Mouse (Mus musculus) myocyte (in vitro differentiated cells): ENCODE data around the gene Scn3b. TPM values are rescaled to one million over a fixed set of nuclear protein-coding genes. Genes with fewer than 3 reads are reported as not detected.

Experiments used
- H3K27me3 ChIP-seq: one replicate; pipeline ENCODE4 v1.6.1; 2011; ENCODE audit not compliant: control insufficient read depth, insufficient read depth, insufficient read length
- H3K36me3 ChIP-seq: one replicate; pipeline ENCODE4 v1.6.1; 2011; ENCODE audit not compliant: control insufficient read depth, insufficient read depth
- H3K4me2 ChIP-seq: one replicate; pipeline ENCODE4 v1.6.1; 2011; ENCODE audit warnings: low read depth, control low read depth
- H3K4me3 ChIP-seq: one replicate; pipeline ENCODE4 v1.5.1; 2011; ENCODE audit warnings: mild to moderate bottlenecking, control low read depth, moderate library complexity
- H3K79me2 ChIP-seq: one replicate; pipeline ENCODE4 v1.6.1; 2011; ENCODE audit not compliant: control insufficient read depth, insufficient read depth
- H3ac ChIP-seq: one replicate; pipeline ENCODE4 v1.6.1; 2011; ENCODE audit not compliant: control insufficient read depth, insufficient read length
- CEBPB ChIP-seq: IDR thresholded peaks from 2 replicates; pipeline ENCODE4 v1.6.1; 2011; ENCODE audit warnings: mild to moderate bottlenecking, moderate library complexity; ENCODE audit not compliant: poor library complexity, insufficient read depth, severe bottlenecking
- E2F4 ChIP-seq: IDR thresholded peaks from one replicate; pipeline ENCODE4 v1.6.1; 2011; ENCODE audit warnings: mild to moderate bottlenecking, control low read depth, moderate library complexity; ENCODE audit not compliant: insufficient read depth
- MAX ChIP-seq: IDR thresholded peaks from one replicate; pipeline ENCODE4 v1.6.1; 2011; ENCODE audit warnings: low read depth, mild to moderate bottlenecking, control low read depth
- MYOD1 ChIP-seq, 3 experiments: IDR thresholded peaks; one replicate each; pipeline ENCODE4 v1.6.1; 2011; ENCODE audit warnings: control low read depth in 2 of 3, low read depth in 2 of 3, mild to moderate bottlenecking in 2 of 3, moderate library complexity in 1 of 3; ENCODE audit not compliant: insufficient read length in 2 of 3, control insufficient read depth in 1 of 3
- MYOG ChIP-seq, 3 experiments: IDR thresholded peaks; one replicate each; pipeline ENCODE4 v1.6.1; 2011; ENCODE audit warnings: control low read depth in 2 of 3, low read depth in 2 of 3, mild to moderate bottlenecking in 2 of 3; ENCODE audit not compliant: insufficient read length in 2 of 3, control insufficient read depth in 1 of 3, insufficient read depth in 1 of 3
- POLR2A ChIP-seq: IDR thresholded peaks from one replicate; pipeline ENCODE4 v1.6.1; 2011; ENCODE audit warnings: low read depth, mild to moderate bottlenecking, control low read depth, moderate library complexity; ENCODE audit not compliant: insufficient read length
- POLR2AphosphoS2 ChIP-seq: IDR thresholded peaks from one replicate; pipeline ENCODE4 v1.6.1; 2011; ENCODE audit warnings: low read depth, control low read depth; ENCODE audit not compliant: insufficient read length
- REST ChIP-seq: IDR thresholded peaks from one replicate; pipeline ENCODE4 v1.6.1; 2011; ENCODE audit warnings: mild to moderate bottlenecking, control low read depth, moderate library complexity; ENCODE audit not compliant: insufficient read depth, insufficient read length
- SRF ChIP-seq: IDR thresholded peaks from one replicate; pipeline ENCODE4 v1.6.1; 2011; ENCODE audit warnings: low read depth; ENCODE audit not compliant: control insufficient read depth, insufficient read length
- TCF12 ChIP-seq: IDR thresholded peaks from one replicate; pipeline ENCODE4 v1.6.1; 2011; ENCODE audit warnings: mild to moderate bottlenecking, control low read depth; ENCODE audit not compliant: poor library complexity, insufficient read depth, severe bottlenecking
- TCF3 ChIP-seq: IDR thresholded peaks from one replicate; pipeline ENCODE4 v1.6.1; 2011; ENCODE audit warnings: low read depth, control low read depth; ENCODE audit not compliant: insufficient read length
- USF1 ChIP-seq: IDR thresholded peaks from one replicate; pipeline ENCODE4 v1.6.1; 2011; ENCODE audit warnings: low read depth, mild to moderate bottlenecking, control low read depth, moderate library complexity
- polyA plus RNA-seq: library from polyadenylated mRNA; unstranded; fragments of >200 nt; fragmentation: generic; extraction: Trizol; gene quantifications from one replicate; pipeline ENCODE4 v1.2.1, GENCODE M21; 2012; ENCODE audit warnings: missing spikeins

The Scn3b gene
- polyA plus RNA-seq, 1 experiment, result 0.38 TPM

DNA sequence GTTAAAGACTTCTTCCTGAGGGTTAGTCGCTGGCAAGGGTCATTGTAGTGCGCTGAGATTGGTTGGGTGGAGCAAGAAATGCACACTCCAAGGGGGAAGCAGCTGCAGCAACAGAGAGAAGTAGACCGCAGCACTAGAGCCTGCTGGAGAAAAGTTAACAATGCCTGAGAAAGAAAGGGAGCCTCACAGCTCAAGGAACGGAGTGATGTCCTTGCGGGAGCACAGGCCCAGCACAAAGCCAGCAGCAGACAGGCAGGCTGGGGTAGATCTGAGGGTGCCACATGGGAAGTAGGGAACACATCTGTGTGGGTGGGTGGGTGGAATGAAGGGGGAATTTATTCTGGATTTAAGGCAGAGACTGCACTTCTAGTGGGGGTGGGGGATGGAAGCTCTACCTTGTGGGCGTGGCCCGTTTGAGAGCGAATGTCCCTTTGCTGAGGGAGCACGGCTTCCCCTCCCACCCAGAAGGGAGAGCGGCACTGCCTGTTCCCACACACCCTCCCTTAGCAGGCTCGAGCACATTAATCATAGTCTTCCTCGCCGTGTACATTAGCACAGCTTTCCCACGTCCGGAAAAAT, 27.7 kb upstream of the Scn3b start:
- Histone ChIP-seq H3K27me3 (peaks cover 4% of the 10 kb centered on the region), H3ac (no peak overlapping the region), H3K36me3 (no peaks in the 10 kb centered on the region), H3K79me2 (no peaks in the 10 kb centered on the region), H3K4me2 (peak overlapping the region; percentile 62), H3K4me3 (no peak overlapping the region)
- TF ChIP-seq MYOD1 (IDR thresholded peaks at IDR 0.05; ENCODE audit: control insufficient read depth in 1 of 3, insufficient read length in 2 of 3, low read depth in 2 of 3) (no peak), POLR2AphosphoS2 (no peak)

- peak overlapping the region; percentile 62 for H3K4me2 ChIP-seq
- no peak overlapping the region for H3K4me3 ChIP-seq
- no peak for TF ChIP-seq CEBPB
- TF ChIP-seq MAX, result no peak
- TF ChIP-seq TCF3, result no peak
- TF ChIP-seq USF1, result no peak
- TF ChIP-seq MYOG (IDR thresholded peaks at IDR 0.05; ENCODE audit: control insufficient read depth in 1 of 3, insufficient read depth in 1 of 3, insufficient read length in 2 of 3, low read depth in 2 of 3), result no peak
- no peak for TF ChIP-seq TCF12
- TF ChIP-seq POLR2AphosphoS2, result no peak
- no peaks in the 10 kb centered on the region for H3K79me2 ChIP-seq
- H3K27me3 ChIP-seq, result peaks cover 4% of the 10 kb centered on the region
- H3ac ChIP-seq, result no peak overlapping the region
- H3K36me3 ChIP-seq, result no peaks in the 10 kb centered on the region
These were observed 26.8 kb upstream of the Scn3b start for GRCm38 (mm10) chr9:40241951-40242888.

GRCm38 (mm10) chr9:40245466-40245865, 23.6 kb upstream of the Scn3b start:
- no peak for TF ChIP-seq MYOD1 (IDR thresholded peaks at IDR 0.05; ENCODE audit: control insufficient read depth in 1 of 3, insufficient read length in 2 of 3, low read depth in 2 of 3)
- no peak for TF ChIP-seq REST
- no peak for TF ChIP-seq POLR2A
- TF ChIP-seq TCF3, result no peak
- TF ChIP-seq POLR2AphosphoS2, result no peak
- TF ChIP-seq MYOG (IDR thresholded peaks at IDR 0.05; ENCODE audit: control insufficient read depth in 1 of 3, insufficient read depth in 1 of 3, insufficient read length in 2 of 3, low read depth in 2 of 3), result no peak
- TF ChIP-seq CEBPB, result no peak
- no peak for TF ChIP-seq USF1
- no peak for TF ChIP-seq MAX
- Histone ChIP-seq H3K4me3 (no peak overlapping the region), H3K4me2 (no peak overlapping the region)

DNA sequence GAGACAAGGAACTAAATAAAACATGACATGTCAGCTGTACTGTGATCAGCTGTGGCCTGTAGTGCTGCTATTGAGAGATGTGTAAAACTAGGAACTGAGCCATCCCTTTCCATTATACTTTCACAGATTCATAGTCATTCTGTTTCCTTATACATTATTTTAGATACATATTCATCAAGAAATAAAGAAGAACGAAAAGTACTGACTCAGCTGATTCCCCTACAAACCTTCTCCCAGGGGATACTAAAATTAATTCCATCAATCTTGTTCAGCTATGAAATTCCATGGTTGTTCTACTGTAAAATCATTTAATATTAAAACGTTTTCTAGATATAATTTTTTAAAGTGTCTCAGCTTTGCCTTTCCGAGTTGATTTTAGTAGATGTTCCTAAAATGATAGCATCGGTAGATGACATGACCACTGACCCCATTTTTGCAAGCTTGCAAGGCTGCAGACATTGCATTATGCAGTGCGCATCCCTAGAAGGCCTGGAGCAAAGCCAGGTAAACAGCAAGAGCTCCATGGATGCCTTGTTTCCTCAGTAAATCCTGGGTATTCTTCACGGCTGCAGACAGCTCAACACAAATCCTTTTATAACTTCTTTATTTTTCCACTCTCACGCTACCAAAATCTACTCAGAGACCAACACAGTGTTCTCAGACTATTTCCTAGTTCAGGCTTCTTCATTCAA, 22.9 kb upstream of the Scn3b start:
- H3K4me3 ChIP-seq, result no peak overlapping the region
- no peak for TF ChIP-seq CEBPB
- no peak for TF ChIP-seq SRF
- no peak for TF ChIP-seq E2F4
- no peak for TF ChIP-seq TCF3
- no peak for TF ChIP-seq POLR2A
- H3ac ChIP-seq, result no peak overlapping the region
- peaks cover 4% of the 10 kb centered on the region for H3K27me3 ChIP-seq
- H3K36me3 ChIP-seq, result no peaks in the 10 kb centered on the region
- H3K79me2 ChIP-seq, result no peaks in the 10 kb centered on the region
- H3K4me2 ChIP-seq, result no peak overlapping the region

More at GRCm38 (mm10) chr9:40245466-40245865, 23.6 kb upstream of the Scn3b start:
- H3K36me3 ChIP-seq, result no peaks in the 10 kb centered on the region
- peaks cover 4% of the 10 kb centered on the region for H3K27me3 ChIP-seq
- no peak overlapping the region for H3ac ChIP-seq
- H3K79me2 ChIP-seq, result no peaks in the 10 kb centered on the region

DNA sequence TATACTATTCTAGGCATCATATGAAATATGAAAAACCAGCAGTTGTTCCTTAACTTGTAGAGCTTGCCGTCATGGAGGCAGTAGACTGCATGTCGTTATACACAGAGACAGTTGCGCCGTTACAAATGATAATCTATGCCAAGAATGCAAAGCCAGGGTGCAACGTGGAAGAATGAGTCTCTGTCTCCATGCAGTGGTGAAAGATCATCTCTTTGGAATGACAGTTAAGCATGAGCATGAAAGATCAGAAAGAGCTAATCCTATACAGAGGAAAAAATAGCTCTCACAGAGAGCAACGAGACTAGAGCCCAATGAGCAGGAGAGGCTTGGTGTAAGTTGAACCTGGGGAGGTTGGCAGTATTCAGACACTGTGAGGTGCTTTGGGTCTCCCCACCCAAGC, 22.3 kb upstream of the Scn3b start:
- Histone ChIP-seq H3K27me3 (peaks cover 4% of the 10 kb centered on the region), H3K4me2 (no peak overlapping the region), H3K4me3 (no peak overlapping the region), H3ac (no peak overlapping the region), H3K36me3 (no peaks in the 10 kb centered on the region), H3K79me2 (no peaks in the 10 kb centered on the region)
- no peak for TF ChIP-seq POLR2AphosphoS2
- TF ChIP-seq POLR2A, result no peak
- TF ChIP-seq E2F4, result no peak
- no peak for TF ChIP-seq CEBPB
- no peak for TF ChIP-seq MAX
- TF ChIP-seq USF1, result no peak
- TF ChIP-seq TCF3, result no peak
- no peak for TF ChIP-seq MYOD1 (IDR thresholded peaks at IDR 0.05; ENCODE audit: control insufficient read depth in 1 of 3, insufficient read length in 2 of 3, low read depth in 2 of 3)
- no peak for TF ChIP-seq REST
- TF ChIP-seq TCF12, result no peak
- no peak for TF ChIP-seq MYOG (IDR thresholded peaks at IDR 0.05; ENCODE audit: control insufficient read depth in 1 of 3, insufficient read depth in 1 of 3, insufficient read length in 2 of 3, low read depth in 2 of 3)
- no peak for TF ChIP-seq SRF
